Mouse (Mus musculus) cerebellum, adult 2 months (tissue): Measurements from ENCODE around the gene Map10. TPM values are rescaled to one million over a fixed set of nuclear protein-coding genes. Genes with fewer than 3 reads are reported as not detected.
A peak's percentile ranks its signal among the peaks of the same experiment; 100 is the strongest.

ENCODE experiments used
- DNase-seq, 2 experiments: peaks; one replicate each; pipeline ENCODE4 v3.0.0; 2021
- H3K27ac ChIP-seq: fragments of 200-500 bp; 2 replicates; pipeline ENCODE4 v1.5.1; 2012; ENCODE audit warnings: low read length, control low read depth, inconsistent platforms; ENCODE audit not compliant: insufficient read depth
- H3K27me3 ChIP-seq: fragments of 200-500 bp; 2 replicates; pipeline ENCODE4 v1.6.1; 2012; ENCODE audit warnings: inconsistent platforms, mild to moderate bottlenecking, low read length, moderate library complexity; ENCODE audit not compliant: control insufficient read depth, insufficient read depth
- H3K4me1 ChIP-seq: fragments of 200-500 bp; 2 replicates; pipeline ENCODE4 v1.6.1; 2011; ENCODE audit warnings: low read length; ENCODE audit not compliant: control insufficient read depth, insufficient read depth
- H3K4me3 ChIP-seq: fragments of 200-500 bp; replicated peaks from 2 replicates; pipeline ENCODE3; 2011; ENCODE audit warnings: mild to moderate bottlenecking, low read depth, low read length, control low read depth; ENCODE audit not compliant: insufficient read depth
- CTCF ChIP-seq: fragments of 200-500 bp; IDR thresholded peaks from 2 replicates; pipeline ENCODE4 v1.5.1; 2011; ENCODE audit warnings: low read depth, mild to moderate bottlenecking, control low read depth, low read length, moderate library complexity, borderline replicate concordance; ENCODE audit not compliant: insufficient read depth
- POLR2A ChIP-seq: fragments of 200-500 bp; IDR thresholded peaks from 2 replicates; pipeline ENCODE4 v1.6.1; 2011; ENCODE audit warnings: low read length, control low read depth, borderline replicate concordance; ENCODE audit not compliant: insufficient read depth
- WGBS: fragments of 180-500 bp; shearing (Covaris S2); methylation state at CpG from one replicate; pipeline ENCODE4 v1.1.7; 2018; 5-methylcytosine and 5-hydroxymethylcytosine counted together
- polyA plus RNA-seq: library from polyadenylated mRNA; depleted of rRNA; stranded (reverse); fragments of >200 nt; gene quantifications from 2 replicates; pipeline ENCODE4 v1.2.3, GENCODE M21; 2012

Gene Map10
- polyA plus RNA-seq, 1 experiment: 2.6 TPM

GRCm38 (mm10) chr8:125671371-125671770 is 1.8 kb downstream of the Map10 start:
- no peaks in the 10 kb centered on the region for H3K27me3 ChIP-seq
- whole genome bisulfite sequencing: 98% methylated on average over 5 of the region's 5 CpGs
- no peak for DNase-seq
- TF ChIP-seq POLR2A (no peak), CTCF (no peak)
- no peak overlapping the region for H3K27ac ChIP-seq
- no peak overlapping the region for H3K4me3 ChIP-seq
- peaks cover 4% of the 10 kb centered on the region for H3K4me1 ChIP-seq

- Histone ChIP-seq H3K27me3 (no peaks in the 10 kb centered on the region), H3K4me3 (no peak overlapping the region), H3K27ac (no peak overlapping the region), H3K4me1 (no peaks in the 10 kb centered on the region)
- TF ChIP-seq POLR2A (no peak), CTCF (no peak)
- WGBS: 76% methylated on average over 3 of the region's 3 CpGs
- no peak for DNase-seq
Observed at GRCm38 (mm10) chr8:125675796-125676195, 6.2 kb downstream of the Map10 start.

GRCm38 (mm10) chr8:125677484-125677883 is 7.9 kb downstream of the Map10 start:
- Histone ChIP-seq H3K4me1 (no peaks in the 10 kb centered on the region), H3K4me3 (no peak overlapping the region), H3K27ac (no peak overlapping the region), H3K27me3 (no peaks in the 10 kb centered on the region)
- DNase-seq: no peak
- TF ChIP-seq CTCF (no peak), POLR2A (no peak)
- 95% methylated on average over 6 of the region's 6 CpGs for WGBS

- no peaks in the 10 kb centered on the region for H3K4me1 ChIP-seq
- H3K27me3 ChIP-seq: no peaks in the 10 kb centered on the region
- TF ChIP-seq CTCF (no peak), POLR2A (no peak)
- WGBS: 36% methylated on average over 8 of the region's 8 CpGs
- H3K4me3 ChIP-seq: no peak overlapping the region
- no peak overlapping the region for H3K27ac ChIP-seq
- DNase-seq: peak in 1 of 2 experiments; percentile 32
Observed at GRCm38 (mm10) chr8:125678854-125679648, 9.4 kb downstream of the Map10 start.

GRCm38 (mm10) chr8:125680851-125681408 is 11.3 kb downstream of the Map10 start:
- Histone ChIP-seq H3K27me3 (no peaks in the 10 kb centered on the region), H3K4me1 (no peaks in the 10 kb centered on the region), H3K4me3 (no peak overlapping the region), H3K27ac (no peak overlapping the region)
- TF ChIP-seq CTCF (no peak), POLR2A (no peak)
- 51% methylated on average over 8 of the region's 8 CpGs for WGBS
- DNase-seq: no peak

- Histone ChIP-seq H3K27me3 (no peaks in the 10 kb centered on the region), H3K4me1 (no peaks in the 10 kb centered on the region), H3K27ac (no peak overlapping the region), H3K4me3 (no peak overlapping the region)
- no peak for TF ChIP-seq POLR2A
- no peak for TF ChIP-seq CTCF
- DNase-seq: no peak
- WGBS: 82% methylated on average over 6 of the region's 6 CpGs
Observed at GRCm38 (mm10) chr8:125685216-125685760, 15.7 kb downstream of the Map10 start.

- Histone ChIP-seq H3K4me1 (no peaks in the 10 kb centered on the region), H3K27ac (no peak overlapping the region), H3K4me3 (no peak overlapping the region), H3K27me3 (no peaks in the 10 kb centered on the region)
- no peak for TF ChIP-seq CTCF
- no peak for DNase-seq
- WGBS: 59% methylated on average over 9 of the region's 9 CpGs
Observed at GRCm38 (mm10) chr8:125686221-125686865, 16.7 kb downstream of the Map10 start.
